Comparison of ENCODE assay signal across 22 mouse cellular contexts in the genomic region with DNA sequence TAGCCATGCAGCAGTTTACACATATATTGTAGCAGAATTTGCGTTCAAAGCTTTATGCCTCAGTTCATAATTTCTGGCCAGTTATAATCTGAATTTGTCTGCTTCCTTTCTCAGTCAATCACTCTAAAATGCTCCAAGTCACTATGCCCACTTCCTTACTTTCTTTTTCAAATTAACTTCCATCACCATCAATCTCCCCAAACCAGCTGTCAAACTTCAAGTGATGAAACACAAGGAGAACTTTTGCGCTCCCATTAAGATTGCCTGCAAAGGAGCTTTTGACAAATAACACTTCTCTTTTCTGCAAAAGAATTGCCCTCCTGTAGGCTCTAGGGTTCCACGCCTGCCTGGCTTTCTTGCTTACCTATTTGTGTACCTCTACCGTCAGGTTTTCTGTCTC. TPM values are rescaled to one million over a fixed set of nuclear protein-coding genes. Genes with fewer than 3 reads are reported as not detected.
"Had no signal": no experiment of that assay in that cellular context is flagged by ENCODE, and none has a peak within 500 bp of the region (broad histone marks: within the 10 kb centered on the region; RNA-seq: fewer than 3 reads in every experiment).

No protein-coding gene starts in this region.

- DNase-seq: kidney, postnatal 10 days; kidney, postnatal 4 days; left cerebral cortex, postnatal 4 days; lung, postnatal 14 days; right cerebral cortex, postnatal 14 days; thymus, adult 2 months; thymus, postnatal 25 days had no signal

- H3K4me3 ChIP-seq: layer of hippocampus, adult 2 months; limb, embryonic 15.5 days; liver, embryonic 12.5 days; lung, embryonic 15.5 days; midbrain, embryonic 13.5 days; stomach, embryonic 15.5 days had no signal

- H3K27me3 ChIP-seq: limb, embryonic 15.5 days; liver, embryonic 12.5 days; lung, embryonic 15.5 days; midbrain, embryonic 13.5 days; stomach, embryonic 15.5 days had no signal

- H3K4me1 ChIP-seq: limb, embryonic 15.5 days; liver, embryonic 12.5 days; lung, embryonic 15.5 days; midbrain, embryonic 13.5 days; stomach, embryonic 15.5 days had no signal

- ATAC-seq: liver, embryonic 12.5 days; midbrain, embryonic 13.5 days had no signal

- H3K27ac ChIP-seq: layer of hippocampus, adult 2 months; limb, embryonic 15.5 days; liver, embryonic 12.5 days; lung, embryonic 15.5 days; midbrain, embryonic 13.5 days; stomach, embryonic 15.5 days had no signal

- H3K9ac ChIP-seq: limb, embryonic 15.5 days; liver, embryonic 12.5 days; lung, embryonic 15.5 days; midbrain, embryonic 13.5 days; stomach, embryonic 15.5 days had no signal

- H3K36me3 ChIP-seq: limb, embryonic 15.5 days; liver, embryonic 12.5 days; lung, embryonic 15.5 days; midbrain, embryonic 13.5 days; stomach, embryonic 15.5 days had no signal

- H3K9me3 ChIP-seq: limb, embryonic 15.5 days; liver, embryonic 12.5 days; lung, embryonic 15.5 days; midbrain, embryonic 13.5 days; stomach, embryonic 15.5 days had no signal

- H3K4me2 ChIP-seq: limb, embryonic 15.5 days; liver, embryonic 12.5 days; lung, embryonic 15.5 days; midbrain, embryonic 13.5 days; stomach, embryonic 15.5 days had no signal

RNA-seq across cellular contexts. Expression of gene Pou1f1, which starts 50.6 kb away (rescaled TPM):
- total RNA-seq: layer of hippocampus, adult 2 months; layer of hippocampus, postnatal 14 days; left cerebral cortex, adult 18-20 months; left cerebral cortex, postnatal 10 days; left cerebral cortex, postnatal 4 days; midbrain, postnatal 0 days had no signal
- polyA plus RNA-seq: kidney, embryonic 14.5 days; liver, embryonic 12.5 days; liver, embryonic 16.5 days; lung, embryonic 15.5 days; macrophage; midbrain, embryonic 13.5 days; midbrain, postnatal 0 days; spleen, adult 2 months; stomach, embryonic 15.5 days; testis, adult 2 months had no signal
